Mouse (Mus musculus) cerebellum, adult (tissue): ENCODE results near the gene Grip1.

Experiments used
- ATAC-seq: cut with Nextera tagmentation; 2 replicates; pipeline ENCODE4 v1.9.2; 2017; ENCODE audit warnings: mild to moderate bottlenecking, moderate library complexity, mixed read lengths; ENCODE audit not compliant: insufficient number of reproducible peaks, low FRiP score, low TSS enrichment

The Grip1 gene

GRCm38 (mm10) chr10:119550630-119551029 lies 97.0 kb downstream of the Grip1 start:
- no peak for ATAC-seq

- ATAC-seq = no peak
These were observed 102.7 kb downstream of the Grip1 start for GRCm38 (mm10) chr10:119556346-119556745.

- ATAC-seq = no peak
These were observed 104.8 kb downstream of the Grip1 start for GRCm38 (mm10) chr10:119558432-119558831.

GRCm38 (mm10) chr10:119564862-119565261 lies 111.2 kb downstream of the Grip1 start:
- no peak for ATAC-seq

- ATAC-seq = no peak
These were observed 119.5 kb downstream of the Grip1 start for GRCm38 (mm10) chr10:119573134-119573533.

GRCm38 (mm10) chr10:119575780-119576179 lies 122.2 kb downstream of the Grip1 start:
- ATAC-seq = no peak

GRCm38 (mm10) chr10:119580024-119580423 lies 126.4 kb downstream of the Grip1 start:
- no peak for ATAC-seq

GRCm38 (mm10) chr10:119584666-119585065 lies 131.0 kb downstream of the Grip1 start:
- no peak for ATAC-seq

- no peak for ATAC-seq
These were observed 133.3 kb downstream of the Grip1 start for GRCm38 (mm10) chr10:119586976-119587375.

- no peak for ATAC-seq
These were observed 143.2 kb downstream of the Grip1 start for GRCm38 (mm10) chr10:119596822-119597221.

GRCm38 (mm10) chr10:119607501-119607900 lies 153.9 kb downstream of the Grip1 start:
- no peak for ATAC-seq

- ATAC-seq = no peak
These were observed 155.4 kb downstream of the Grip1 start for GRCm38 (mm10) chr10:119608998-119609397.

- ATAC-seq = no peak
These were observed 156.8 kb downstream of the Grip1 start for GRCm38 (mm10) chr10:119610279-119610895.

- no peak for ATAC-seq
These were observed 158.4 kb downstream of the Grip1 start for GRCm38 (mm10) chr10:119612034-119612433.

GRCm38 (mm10) chr10:119614726-119615125 lies 161.1 kb downstream of the Grip1 start:
- no peak for ATAC-seq

GRCm38 (mm10) chr10:119615240-119615885 lies 161.7 kb downstream of the Grip1 start:
- ATAC-seq = no peak

- ATAC-seq = no peak
These were observed 162.4 kb downstream of the Grip1 start for GRCm38 (mm10) chr10:119616078-119616477.

GRCm38 (mm10) chr10:119628656-119629055 lies 175.0 kb downstream of the Grip1 start:
- ATAC-seq = no peak

- no peak for ATAC-seq
These were observed 176.8 kb downstream of the Grip1 start for GRCm38 (mm10) chr10:119630401-119630800.

GRCm38 (mm10) chr10:119631966-119632365 lies 178.3 kb downstream of the Grip1 start:
- no peak for ATAC-seq

- ATAC-seq = no peak
These were observed 180.9 kb downstream of the Grip1 start for GRCm38 (mm10) chr10:119634544-119634943.

- no peak for ATAC-seq
These were observed 186.9 kb downstream of the Grip1 start for GRCm38 (mm10) chr10:119640534-119640933.
